Mouse (Mus musculus) CH12.LX (cell line): ENCODE data around the gene Siglech. TPM values are rescaled to one million over a fixed set of nuclear protein-coding genes. Genes with fewer than 3 reads are reported as not detected.
A peak's percentile ranks its signal among the peaks of the same experiment; 100 is the strongest.

Source experiments
- DNase-seq: peaks from one replicate; pipeline ENCODE4 v3.0.0-alpha.2; 2013; ENCODE audit errors: extremely low read depth
- H3K27ac ChIP-seq: 2 replicates; pipeline ENCODE4 v1.5.1; 2012; ENCODE audit warnings: low read depth, mild to moderate bottlenecking, control low read depth, moderate library complexity; ENCODE audit not compliant: insufficient read depth
- H3K27me3 ChIP-seq: replicated peaks from 2 replicates; pipeline ENCODE3; 2012; ENCODE audit warnings: inconsistent platforms
- H3K36me3 ChIP-seq, 2 experiments: replicated peaks in 1 of 2; 2 replicates each; pipeline versions ENCODE3 to v1.6.1; 2012; ENCODE audit warnings: inconsistent platforms in 1 of 2, low read length in 1 of 2, mild to moderate bottlenecking in 1 of 2, mixed read lengths in 1 of 2, moderate library complexity in 1 of 2; ENCODE audit not compliant: control insufficient read depth in 1 of 2, insufficient read depth in 1 of 2
- H3K4me1 ChIP-seq, 2 experiments: 2 replicates each; pipeline ENCODE4 v1.6.1; 2012; ENCODE audit warnings: inconsistent platforms in 1 of 2, moderate library complexity in 1 of 2; ENCODE audit not compliant: insufficient read depth in 2 of 2, control insufficient read depth in 1 of 2
- H3K4me2 ChIP-seq: 2 replicates; pipeline ENCODE4 v1.6.1; 2012; ENCODE audit warnings: low read depth, mild to moderate bottlenecking, control low read depth; ENCODE audit not compliant: poor library complexity, insufficient read depth, severe bottlenecking
- H3K4me3 ChIP-seq, 3 experiments: fragments of 150-350 bp in 1 of 3; sonication (generic) in 1 of 3; replicated peaks in 1 of 3; 2 replicates each; pipeline versions ENCODE3 to v1.5.1; 2011 to 2012; ENCODE audit warnings: low read depth in 2 of 3, low read length in 2 of 3, mild to moderate bottlenecking in 2 of 3, moderate library complexity in 2 of 3, control low read depth in 1 of 3, improper control_type of control experiment in 1 of 3, inconsistent platforms in 1 of 3, mixed read lengths in 1 of 3; ENCODE audit not compliant: poor library complexity in 1 of 3
- H3K79me2 ChIP-seq: replicated peaks from 2 replicates; pipeline ENCODE4 v1.6.1; 2012; ENCODE audit warnings: mild to moderate bottlenecking, moderate library complexity; ENCODE audit not compliant: control insufficient read depth, poor library complexity, insufficient read depth, severe bottlenecking; ENCODE audit errors: extremely low read depth
- H3K9ac ChIP-seq: 2 replicates; pipeline ENCODE4 v1.6.1; 2012; ENCODE audit warnings: low read depth, mild to moderate bottlenecking, control low read depth, moderate library complexity; ENCODE audit not compliant: insufficient read depth
- H3K9me3 ChIP-seq: replicated peaks from 2 replicates; pipeline ENCODE3; 2012; ENCODE audit warnings: low read length, inconsistent platforms, mixed read lengths
- BHLHE40 ChIP-seq: IDR thresholded peaks from 2 replicates; pipeline ENCODE4 v1.6.1; 2011; ENCODE audit warnings: mild to moderate bottlenecking, low read depth, low read length, improper control_type of control experiment
- E2F4 ChIP-seq: IDR thresholded peaks from 2 replicates; pipeline ENCODE4 v1.6.1; 2011; ENCODE audit warnings: low read depth, low read length, improper control_type of control experiment; ENCODE audit not compliant: insufficient replicate concordance
- HCFC1 ChIP-seq: IDR thresholded peaks from 2 replicates; pipeline ENCODE4 v1.6.1; 2012; ENCODE audit warnings: low read depth, mild to moderate bottlenecking, inconsistent platforms, low read length, improper control_type of control experiment
- IRF4 ChIP-seq: IDR thresholded peaks from 2 replicates; pipeline ENCODE4 v1.6.1; 2014; ENCODE audit warnings: low read depth, mild to moderate bottlenecking, inconsistent platforms, low read length, improper control_type of control experiment
- JUN ChIP-seq: IDR thresholded peaks from 2 replicates; pipeline ENCODE4 v1.6.1; 2011; ENCODE audit warnings: low read depth, mild to moderate bottlenecking, low read length, improper control_type of control experiment, moderate library complexity; ENCODE audit not compliant: insufficient read depth
- JUND ChIP-seq: conservative IDR thresholded peaks from 2 replicates; pipeline ENCODE4 v1.6.1; 2011; ENCODE audit warnings: low read depth, low read length, improper control_type of control experiment
- MAFK ChIP-seq: IDR thresholded peaks from 2 replicates; pipeline ENCODE4 v1.6.1; 2011; ENCODE audit warnings: low read length, improper control_type of control experiment; ENCODE audit not compliant: insufficient replicate concordance
- MAZ ChIP-seq: IDR thresholded peaks from 2 replicates; pipeline ENCODE4 v1.6.1; 2012; ENCODE audit warnings: low read depth, mild to moderate bottlenecking, inconsistent platforms, low read length, improper control_type of control experiment, moderate library complexity
- MYC ChIP-seq: IDR thresholded peaks from 2 replicates; pipeline ENCODE4 v1.6.1; 2011; ENCODE audit warnings: low read depth, mild to moderate bottlenecking, improper control_type of control experiment, low read length
- PAX5 ChIP-seq: IDR thresholded peaks from 2 replicates; pipeline ENCODE4 v1.6.1; 2012; ENCODE audit warnings: low read length, inconsistent platforms, mixed read lengths
- POLR2A ChIP-seq: IDR thresholded peaks from 2 replicates; pipeline ENCODE4 v1.6.1; 2011; ENCODE audit warnings: low read depth, mild to moderate bottlenecking, improper control_type of control experiment, low read length
- POLR2AphosphoS2 ChIP-seq: IDR thresholded peaks from 2 replicates; pipeline ENCODE4 v1.6.1; 2011; ENCODE audit warnings: low read depth, low read length, improper control_type of control experiment
- RCOR1 ChIP-seq: conservative IDR thresholded peaks from 2 replicates; pipeline ENCODE4 v1.6.1; 2012; ENCODE audit warnings: low read depth, mild to moderate bottlenecking, inconsistent platforms, low read length, improper control_type of control experiment
- SIN3A ChIP-seq: IDR thresholded peaks from 2 replicates; pipeline ENCODE4 v1.6.1; 2012; ENCODE audit warnings: low read length, improper control_type of control experiment, inconsistent platforms
- TBP ChIP-seq: conservative IDR thresholded peaks from 2 replicates; pipeline ENCODE4 v1.6.1; 2011; ENCODE audit warnings: low read depth, low read length, improper control_type of control experiment
- TCF12 ChIP-seq: IDR thresholded peaks from 2 replicates; pipeline ENCODE4 v1.6.1; 2014; ENCODE audit warnings: low read depth, mild to moderate bottlenecking, inconsistent platforms, low read length, improper control_type of control experiment
- UBTF ChIP-seq: IDR thresholded peaks from 2 replicates; pipeline ENCODE4 v1.6.1; 2012; ENCODE audit warnings: low read depth, mild to moderate bottlenecking, inconsistent platforms, low read length, improper control_type of control experiment, moderate library complexity
- USF1 ChIP-seq: IDR thresholded peaks from 2 replicates; pipeline ENCODE4 v1.6.1; 2014; ENCODE audit warnings: low read depth, mild to moderate bottlenecking, inconsistent platforms, low read length, improper control_type of control experiment
- USF2 ChIP-seq: conservative IDR thresholded peaks from 2 replicates; pipeline ENCODE4 v1.6.1; 2011; ENCODE audit warnings: low read depth, low read length, improper control_type of control experiment
- dilution Hi-C: fragments of 300-500 bp; cut with MboI; formaldehyde crosslinking; loops from 2 replicates; pipeline ENCODE4 v1.14.3; 2020; ENCODE audit warnings: low sequenced_read_pairs; ENCODE audit not compliant: extremely low pct_unique_long_range_greater_than_20kb, extremely low pct_ligation_motif_present
- in situ Hi-C: fragments of 300-500 bp; cut with MboI; formaldehyde crosslinking; loops from 3 replicates; pipeline ENCODE4 v1.14.3; 2019; ENCODE audit warnings: low sequenced_read_pairs, low pct_ligation_motif_present, low pct_unique_long_range_greater_than_20kb, mixed read lengths
- polyA plus RNA-seq: library from polyadenylated mRNA; unstranded; fragments of >175 nt; gene quantifications from 2 replicates; pipeline ENCODE4 v1.2.1, GENCODE M21; 2012; ENCODE audit warnings: low read depth; ENCODE audit not compliant: insufficient read length
- total RNA-seq, 2 experiments: library from RNA; depleted of rRNA; stranded (reverse); fragments of 300-350 nt in 1 of 2; fragments of >200 nt in 1 of 2; gene quantifications; 2 replicates each; pipeline ENCODE4 v1.2.3; 2012 to 2014

Siglech gene
- total and polyA plus RNA-seq, 3 experiments, result 0.35 to 0.66 TPM; not detected in 1

GRCm38 (mm10) chr7:55799981-55800380 lies 32.0 kb downstream of the Siglech start:
- dilution Hi-C loops, result no loop called here

GRCm38 (mm10) chr7:55809967-55810366 lies 42.0 kb downstream of the Siglech start:
- TF ChIP-seq HCFC1 (no peak), E2F4 (no peak)
- Histone ChIP-seq H3K4me1 (no peaks in the 10 kb centered on the region), H3K9ac (no peak overlapping the region), H3K9me3 (no peaks in the 10 kb centered on the region), H3K27ac (no peak overlapping the region), H3K79me2 (no peaks in the 10 kb centered on the region), H3K27me3 (no peaks in the 10 kb centered on the region), H3K36me3 (peaks cover 33 to 75% of the 10 kb centered on the region in 2 experiments), H3K4me2 (no peak overlapping the region), H3K4me3 (no peak overlapping the region)
- dilution Hi-C loops (no loop called here), in situ Hi-C loops (no loop called here)
- no peak for DNase-seq

More at GRCm38 (mm10) chr7:55799981-55800380, 32.0 kb downstream of the Siglech start:
- Histone ChIP-seq H3K4me2 (no peak overlapping the region), H3K9me3 (no peaks in the 10 kb centered on the region), H3K9ac (no peak overlapping the region), H3K36me3 (peaks cover 51 to 89% of the 10 kb centered on the region in 2 experiments), H3K79me2 (peaks cover 5% of the 10 kb centered on the region), H3K4me3 (no peak overlapping the region), H3K27ac (no peak overlapping the region), H3K27me3 (no peaks in the 10 kb centered on the region), H3K4me1 (peaks cover 0 to 8% of the 10 kb centered on the region in 2 experiments; a peak in 2 of 4 replicates)
- DNase-seq, result no peak
- no peak for TF ChIP-seq UBTF
- TF ChIP-seq IRF4, result peak; percentile 51; the same call in 1 of the 2 replicates
- no peak for TF ChIP-seq JUN
- TF ChIP-seq JUND, result 0 out of 2 replicates have a peak, but pooled peaks have one; percentile 34
- TF ChIP-seq RCOR1, result peak; percentile 70; the same call in 1 of the 2 replicates
- 0 out of 2 replicates have a peak, but pooled peaks have one; percentile 36 for TF ChIP-seq SIN3A
- peak; percentile 82 for TF ChIP-seq BHLHE40
- 0 out of 2 replicates have a peak, but pooled peaks have one; percentile 32 for TF ChIP-seq MYC
- TF ChIP-seq MAFK, result peak; percentile 88
- TF ChIP-seq POLR2AphosphoS2, result no peak
- no peak for TF ChIP-seq POLR2A
- in situ Hi-C loops, result no loop called here

GRCm38 (mm10) chr7:55824468-55824867 lies 56.5 kb downstream of the Siglech start:
- dilution Hi-C loops, result no loop called here
- H3K36me3 ChIP-seq, result peaks cover 42 to 86% of the 10 kb centered on the region in 2 experiments

More at GRCm38 (mm10) chr7:55824468-55824867, 56.5 kb downstream of the Siglech start:
- no peak overlapping the region for H3K27ac ChIP-seq
- no peak overlapping the region for H3K9ac ChIP-seq
- H3K4me3 ChIP-seq, result no peak overlapping the region
- in situ Hi-C loops, result no loop called here
- no peak overlapping the region for H3K4me2 ChIP-seq
- H3K27me3 ChIP-seq, result no peaks in the 10 kb centered on the region
- H3K9me3 ChIP-seq, result no peaks in the 10 kb centered on the region
- no peaks in the 10 kb centered on the region for H3K79me2 ChIP-seq
- no peak for DNase-seq
- H3K4me1 ChIP-seq, result no peaks in the 10 kb centered on the region
- no peak for TF ChIP-seq PAX5
- no peak for TF ChIP-seq USF2
- no peak for TF ChIP-seq USF1
- TF ChIP-seq MAZ, result no peak
- no peak for TF ChIP-seq TBP
- no peak for TF ChIP-seq TCF12
- TF ChIP-seq, all 38 proteins: peak for 0
